18 mouse cellular contexts compared by ENCODE assay signal in the genomic region with DNA sequence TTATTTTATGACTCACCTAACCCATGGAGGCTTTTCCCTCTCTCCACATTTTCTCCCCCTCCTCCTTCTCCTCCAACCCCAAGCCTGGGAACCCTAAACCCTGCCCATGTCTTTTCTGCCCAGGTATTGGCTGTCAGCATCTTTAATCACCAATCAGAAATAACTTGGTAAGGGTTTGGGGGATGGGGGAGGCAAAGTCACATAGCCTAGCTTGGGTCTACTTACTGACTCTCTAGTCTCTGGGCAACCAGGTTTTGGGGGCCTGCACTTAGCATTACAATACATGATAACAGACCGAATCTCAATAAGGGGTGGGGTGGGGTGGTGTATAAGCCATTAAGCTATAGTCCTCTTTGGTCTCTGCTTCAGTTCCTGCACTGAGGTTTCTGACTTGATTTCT.
"Had no signal": no experiment of that assay in that cellular context is flagged by ENCODE, and none has a peak within 500 bp of the region (broad histone marks: within the 10 kb centered on the region; RNA-seq: fewer than 3 reads in every experiment).

No protein-coding gene starts in this region.

- DNase-seq: liver, postnatal 0 days; lung, adult 2 months; lung, postnatal 14 days; lung, postnatal 36 days; retina, postnatal 1 day; right cerebral cortex, adult 18-20 months; right cerebral cortex, postnatal 25 days; right cerebral cortex, postnatal 4 days; spleen, adult 18-20 months; thymus, adult 2 months; thymus, postnatal 25 days had no signal

- H3K4me1 ChIP-seq: liver, embryonic 15.5 days; lung, embryonic 15.5 days; megakaryocyte, embryonic 14.5 days; midbrain, embryonic 13.5 days; midbrain, embryonic 15.5 days; neural tube, embryonic 12.5 days; stomach, embryonic 15.5 days had no signal

- H3K9me3 ChIP-seq: liver, embryonic 15.5 days; lung, embryonic 15.5 days; midbrain, embryonic 13.5 days; midbrain, embryonic 15.5 days; neural tube, embryonic 12.5 days; stomach, embryonic 15.5 days had no signal

- H3K4me3 ChIP-seq: liver, embryonic 15.5 days; lung, embryonic 15.5 days; megakaryocyte, embryonic 14.5 days; midbrain, embryonic 13.5 days; midbrain, embryonic 15.5 days; neural tube, embryonic 12.5 days; stomach, embryonic 15.5 days had no signal

- H3K36me3 ChIP-seq: liver, embryonic 15.5 days; lung, embryonic 15.5 days; midbrain, embryonic 13.5 days; midbrain, embryonic 15.5 days; neural tube, embryonic 12.5 days; stomach, embryonic 15.5 days had no signal

- H3K27me3 ChIP-seq: liver, embryonic 15.5 days; lung, embryonic 15.5 days; megakaryocyte, embryonic 14.5 days; midbrain, embryonic 13.5 days; midbrain, embryonic 15.5 days; neural tube, embryonic 12.5 days; stomach, embryonic 15.5 days had no signal
